ENCODE assay signal across 8 mouse cellular contexts in the genomic region with DNA sequence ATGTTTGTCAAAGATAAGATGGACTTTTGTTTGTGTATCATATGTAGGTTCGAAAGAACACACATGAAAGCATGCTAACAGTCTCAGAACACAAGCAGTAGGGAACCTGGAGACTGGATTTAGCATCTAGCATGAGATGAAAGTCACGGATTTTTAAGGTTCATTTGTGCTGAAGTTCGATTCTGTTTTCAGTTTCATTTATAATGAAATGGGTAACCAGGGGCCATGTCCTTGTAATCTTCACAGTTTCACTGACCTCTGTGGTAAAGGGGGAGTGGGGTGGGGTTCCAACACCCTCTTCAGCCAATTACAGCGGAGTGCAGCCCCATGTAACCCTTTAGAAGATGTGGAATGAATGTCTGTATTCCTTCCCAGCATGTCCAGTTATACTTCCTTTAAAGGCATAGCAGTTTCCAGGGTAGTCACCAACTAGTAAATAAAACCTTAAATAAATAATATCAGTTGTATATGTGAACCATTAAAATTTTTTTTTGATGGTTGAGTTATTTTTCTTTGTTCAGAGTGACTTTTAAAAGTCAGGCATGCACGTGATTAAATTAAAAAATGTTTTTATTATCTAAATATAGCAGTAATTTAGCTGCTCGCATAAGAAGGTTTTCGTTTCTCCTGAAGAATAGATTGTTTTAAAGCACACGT. TPM values are rescaled to one million over a fixed set of nuclear protein-coding genes. Genes with fewer than 3 reads are reported as not detected.
DNase-seq lines count a peak whose midpoint lies in the region; ATAC-seq lines count a peak whose summit lies in the region.

No protein-coding gene starts in this region.

- H3K36me3 ChIP-seq in kidney, embryonic 15.5 days, result peaks cover 5% of the 10 kb centered on the region; the same call in 1 of the 2 replicates
- H3K36me3 ChIP-seq in heart, embryonic 11.5 days (ENCODE audit: control insufficient read depth, insufficient read depth, low read length), result no peaks in the 10 kb centered on the region
- peaks cover 4% of the 10 kb centered on the region; the same call in 1 of the 2 replicates for H3K36me3 ChIP-seq in liver, embryonic 11.5 days (ENCODE audit: control insufficient read depth, insufficient read depth, low read length)
- H3K36me3 ChIP-seq in neural tube, embryonic 14.5 days (ENCODE audit: control insufficient read depth, insufficient read depth, low read length), result no peaks in the 10 kb centered on the region

- H3K9me3 ChIP-seq in kidney, embryonic 15.5 days (replicated peaks), result no peaks in the 10 kb centered on the region
- H3K9me3 ChIP-seq in heart, embryonic 11.5 days (replicated peaks; ENCODE audit: control insufficient read depth, low read length), result no peaks in the 10 kb centered on the region
- H3K9me3 ChIP-seq in liver, embryonic 11.5 days (ENCODE audit: control insufficient read depth, low read length), result no peaks in the 10 kb centered on the region
- H3K9me3 ChIP-seq in neural tube, embryonic 14.5 days (ENCODE audit: control insufficient read depth, low read length), result no peaks in the 10 kb centered on the region

- 61% methylated on average over 8 of the region's 8 CpGs for WGBS in kidney, embryonic 15.5 days
- WGBS in heart, embryonic 11.5 days (ENCODE audit: insufficient replicate concordance), result 74% methylated on average over 8 of the region's 8 CpGs
- 48% methylated on average over 8 of the region's 8 CpGs for WGBS in liver, embryonic 11.5 days
- 44% methylated on average over 8 of the region's 8 CpGs for WGBS in neural tube, embryonic 14.5 days

- H3K27ac ChIP-seq in kidney, embryonic 15.5 days, result peak overlapping the region; percentile 9; the same call in 1 of the 2 replicates
- no peak overlapping the region for H3K27ac ChIP-seq in heart, embryonic 11.5 days (ENCODE audit: low read depth, low read length)
- peak overlapping the region; percentile 86 for H3K27ac ChIP-seq in liver, embryonic 11.5 days (ENCODE audit: low read depth, low read length)
- no peak overlapping the region for H3K27ac ChIP-seq in neural tube, embryonic 14.5 days (ENCODE audit: low read depth, low read length)

- no peaks in the 10 kb centered on the region for H3K27me3 ChIP-seq in kidney, embryonic 15.5 days
- no peaks in the 10 kb centered on the region for H3K27me3 ChIP-seq in heart, embryonic 11.5 days (ENCODE audit: control insufficient read depth, insufficient read depth, low read length)
- H3K27me3 ChIP-seq in liver, embryonic 11.5 days (replicated peaks; ENCODE audit: control insufficient read depth, insufficient read depth, low read length), result no peaks in the 10 kb centered on the region
- H3K27me3 ChIP-seq in neural tube, embryonic 14.5 days (ENCODE audit: control insufficient read depth, insufficient read depth, low read length), result no peaks in the 10 kb centered on the region

- no peak for ATAC-seq in kidney, embryonic 15.5 days (replicated peaks; ENCODE audit: low FRiP score)
- no peak for ATAC-seq in heart, embryonic 11.5 days (replicated peaks; ENCODE audit: insufficient number of reproducible peaks, low FRiP score, low TSS enrichment)
- ATAC-seq in liver, embryonic 11.5 days (replicated peaks; ENCODE audit: low FRiP score), result no peak
- no peak for ATAC-seq in neural tube, embryonic 14.5 days (ENCODE audit: low read depth)

- peaks cover 28% of the 10 kb centered on the region for H3K4me1 ChIP-seq in kidney, embryonic 15.5 days
- H3K4me1 ChIP-seq in heart, embryonic 11.5 days (ENCODE audit: control insufficient read depth, insufficient read depth, low read length), result peaks cover 6% of the 10 kb centered on the region
- peaks cover 26% of the 10 kb centered on the region for H3K4me1 ChIP-seq in liver, embryonic 11.5 days (replicated peaks; ENCODE audit: control insufficient read depth, insufficient read depth, low read length)
- H3K4me1 ChIP-seq in neural tube, embryonic 14.5 days (ENCODE audit: control insufficient read depth, insufficient read depth, low read length), result peaks cover 4% of the 10 kb centered on the region; the same call in 1 of the 2 replicates

- peak overlapping the region; percentile 77 for H3K4me2 ChIP-seq in kidney, embryonic 15.5 days
- peak overlapping the region; percentile 46 for H3K4me2 ChIP-seq in heart, embryonic 11.5 days
- H3K4me2 ChIP-seq in liver, embryonic 11.5 days, result peak overlapping the region; percentile 80
- peak overlapping the region; percentile 72 for H3K4me2 ChIP-seq in neural tube, embryonic 14.5 days (ENCODE audit: low read depth, low read length)

- H3K4me3 ChIP-seq in kidney, embryonic 15.5 days (replicated peaks), result peak overlapping the region; percentile 24; the same call in 1 of the 2 replicates
- H3K4me3 ChIP-seq in heart, embryonic 11.5 days (ENCODE audit: low read depth, low read length), result 0 out of 2 replicates have a peak overlapping the region, but pooled peaks have one; percentile 3
- H3K4me3 ChIP-seq in liver, embryonic 11.5 days (ENCODE audit: low read depth, low read length), result peak overlapping the region; percentile 98
- peak overlapping the region; percentile 90 for H3K4me3 ChIP-seq in neural tube, embryonic 14.5 days (ENCODE audit: low read depth, low read length)

- no peak overlapping the region for H3K9ac ChIP-seq in kidney, embryonic 15.5 days
- peak overlapping the region; percentile 28; the same call in 1 of the 2 replicates for H3K9ac ChIP-seq in heart, embryonic 11.5 days (ENCODE audit: low read depth, low read length)
- peak overlapping the region; percentile 63 for H3K9ac ChIP-seq in liver, embryonic 11.5 days (ENCODE audit: low read depth, low read length)
- H3K9ac ChIP-seq in neural tube, embryonic 14.5 days (replicated peaks; ENCODE audit: low read depth, low read length), result 0 out of 2 replicates have a peak overlapping the region, but pooled peaks have one; percentile 37

- no peak for DNase-seq in kidney, adult 11 months
- DNase-seq in brain, adult 2 months (ENCODE audit: low read depth, low spot score), result peak; percentile 42
- DNase-seq in liver, embryonic 11.5 days (ENCODE audit: low spot score), result no peak
- no peak for DNase-seq in layer of hippocampus, adult 9-11 months
- DNase-seq in MN1 (ENCODE audit: low spot score), result no peak

RNA-seq across cellular contexts. Expression of a gene that starts 57.3 kb away (rescaled TPM):
- polyA plus RNA-seq in kidney, embryonic 15.5 days (2015; fragmentation: Nextera tagmentation; extraction: Ambion mirVana), result 78.3 and 84.1 TPM in 2 replicates
- 55.3 and 58.5 TPM in 2 replicates for polyA plus RNA-seq in heart, embryonic 11.5 days (2014; fragmentation: Nextera tagmentation; extraction: Ambion mirVana)
- polyA plus RNA-seq in liver, embryonic 11.5 days (2014; fragmentation: Nextera tagmentation; extraction: Ambion mirVana), result 261 and 281 TPM in 2 replicates
- 139 and 166 TPM in 2 replicates for polyA plus RNA-seq in neural tube, embryonic 14.5 days (2014; fragmentation: Nextera tagmentation; extraction: Ambion mirVana)

Comparison
In these comparisons a context has a peak if more than half of its experiments do, and no peak if none do; other contexts are left out.
1. H3K27ac ChIP-seq: peak in kidney, embryonic 15.5 days (single experiment) and liver, embryonic 11.5 days (single experiment); none in heart, embryonic 11.5 days (single experiment) and neural tube, embryonic 14.5 days (single experiment).
2. H3K4me3 ChIP-seq: peak in every context shown above with its lines; median percentile 98 in liver, embryonic 11.5 days; 90 in neural tube, embryonic 14.5 days; 24 in kidney, embryonic 15.5 days; 3 in heart, embryonic 11.5 days.
3. Peak in every context shown above with its lines, with median percentiles within 50 percentile points of each other: H3K4me2 ChIP-seq.